Mouse (Mus musculus) urinary bladder, adult 18-20 months (tissue): ENCODE data around the gene Zfp488.

Experiments
- DNase-seq, 2 experiments: peaks; one replicate each; pipeline ENCODE4 v3.0.0; 2022; ENCODE audit warnings: low spot score in 2 of 2, mixed read lengths in 2 of 2

Gene Zfp488

GRCm38 (mm10) chr14:33978604-33979059 lies at the start of gene Zfp488:
TSS of gene Zfp488 (minus strand) at chr14:33978764.
- DNase-seq = no peak

- DNase-seq = no peak
These were observed 48.1 kb upstream of the Zfp488 start for GRCm38 (mm10) chr14:34026710-34027109.

- DNase-seq = no peak
These were observed 38.4 kb upstream of the Zfp488 start for GRCm38 (mm10) chr14:34016938-34017337.

GRCm38 (mm10) chr14:34016381-34016780 lies 37.8 kb upstream of the Zfp488 start, which contains the start of gene Gm5460:
TSS of gene Gm5460 (plus strand) at chr14:34016758.
- no peak for DNase-seq

GRCm38 (mm10) chr14:34015063-34015462 lies 36.5 kb upstream of the Zfp488 start, which contains the start of gene Gm30083:
TSS of gene Gm30083 (minus strand) at chr14:34015182.
- no peak for DNase-seq

GRCm38 (mm10) chr14:34002358-34002757 lies 23.8 kb upstream of the Zfp488 start:
- DNase-seq = no peak

GRCm38 (mm10) chr14:34001445-34001844 lies 22.9 kb upstream of the Zfp488 start:
- no peak for DNase-seq

- no peak for DNase-seq
These were observed 21.5 kb upstream of the Zfp488 start for GRCm38 (mm10) chr14:34000076-34000475.

GRCm38 (mm10) chr14:33997427-33997826 lies 18.9 kb upstream of the Zfp488 start:
- no peak for DNase-seq

GRCm38 (mm10) chr14:33993521-33994289 lies 15.1 kb upstream of the Zfp488 start:
- DNase-seq = no peak

GRCm38 (mm10) chr14:33993051-33993450 lies 14.5 kb upstream of the Zfp488 start:
- no peak for DNase-seq

GRCm38 (mm10) chr14:33991971-33992370 lies 13.4 kb upstream of the Zfp488 start:
- DNase-seq = no peak

- no peak for DNase-seq
These were observed 10.6 kb upstream of the Zfp488 start for GRCm38 (mm10) chr14:33989201-33989600.

GRCm38 (mm10) chr14:33977748-33978147 lies 816 bp downstream of the Zfp488 start:
- DNase-seq = no peak

- no peak for DNase-seq
These were observed 3.8 kb downstream of the Zfp488 start for GRCm38 (mm10) chr14:33974752-33975151.

GRCm38 (mm10) chr14:33972679-33973078 lies 5.9 kb downstream of the Zfp488 start:
- DNase-seq = no peak

- DNase-seq = no peak
These were observed 12.9 kb downstream of the Zfp488 start for GRCm38 (mm10) chr14:33965675-33966074.

GRCm38 (mm10) chr14:33959341-33959740 lies 19.2 kb downstream of the Zfp488 start:
- peak; percentile 15 to 17 for DNase-seq

- DNase-seq = no peak
These were observed 19.7 kb downstream of the Zfp488 start for GRCm38 (mm10) chr14:33958841-33959240.

- DNase-seq = no peak
These were observed 20.4 kb downstream of the Zfp488 start for GRCm38 (mm10) chr14:33958186-33958585.

GRCm38 (mm10) chr14:33956055-33956454 lies 22.5 kb downstream of the Zfp488 start:
- DNase-seq = no peak

- no peak for DNase-seq
These were observed 24.8 kb downstream of the Zfp488 start, which contains the start of gene Rbp3 for GRCm38 (mm10) chr14:33953761-33954160. TSS of gene Rbp3 (plus strand) at chr14:33954003.

- DNase-seq = no peak
These were observed 26.2 kb downstream of the Zfp488 start for GRCm38 (mm10) chr14:33952233-33952981.
